Mouse (Mus musculus) small intestine, adult 2 months (tissue): ENCODE measurements around the gene Senp5. TPM values are rescaled to one million over a fixed set of nuclear protein-coding genes. Genes with fewer than 3 reads are reported as not detected.
A peak's percentile ranks its signal among the peaks of the same experiment; 100 is the strongest.

Experiments
- H3K27ac ChIP-seq: fragments of 200-500 bp; 2 replicates; pipeline ENCODE4 v1.5.1; 2012; ENCODE audit warnings: low read depth, low read length, control low read depth, inconsistent platforms; ENCODE audit not compliant: insufficient read depth
- H3K27me3 ChIP-seq: fragments of 200-500 bp; 2 replicates; pipeline ENCODE4 v1.6.1; 2012; ENCODE audit warnings: mild to moderate bottlenecking, moderate library complexity, low read length, inconsistent platforms; ENCODE audit not compliant: control insufficient read depth, insufficient read depth
- H3K36me3 ChIP-seq: fragments of 200-500 bp; 2 replicates; pipeline ENCODE4 v1.6.1; 2012; ENCODE audit warnings: mild to moderate bottlenecking, low read length, control low read depth, inconsistent platforms; ENCODE audit not compliant: control insufficient read depth, insufficient read depth
- H3K4me1 ChIP-seq: fragments of 200-500 bp; 2 replicates; pipeline ENCODE4 v1.6.1; 2012; ENCODE audit warnings: low read length, inconsistent platforms, mixed read lengths; ENCODE audit not compliant: control insufficient read depth, insufficient read depth, insufficient read length
- H3K4me3 ChIP-seq: fragments of 200-500 bp; 2 replicates; pipeline ENCODE4 v1.5.1; 2012; ENCODE audit warnings: low read depth, mild to moderate bottlenecking, control low read depth, inconsistent platforms, low read length, moderate library complexity
- CTCF ChIP-seq: fragments of 200-500 bp; IDR thresholded peaks from 2 replicates; pipeline ENCODE4 v1.5.1; 2012; ENCODE audit warnings: low read depth, mild to moderate bottlenecking, control low read depth, inconsistent platforms, low read length, moderate library complexity, mixed read lengths; ENCODE audit not compliant: insufficient replicate concordance, insufficient read length; ENCODE audit errors: extremely low read depth
- POLR2A ChIP-seq: fragments of 200-500 bp; IDR thresholded peaks from 2 replicates; pipeline ENCODE4 v1.6.1; 2012; ENCODE audit warnings: low read depth, mild to moderate bottlenecking, control low read depth, inconsistent platforms, low read length, moderate library complexity
- WGBS: fragments of 180-500 bp; shearing (Covaris S2); methylation state at CpG from one replicate; pipeline ENCODE4 v1.1.7; 2018; 5-methylcytosine and 5-hydroxymethylcytosine counted together
- polyA plus RNA-seq: library from polyadenylated mRNA; depleted of rRNA; stranded (reverse); fragments of >200 nt; gene quantifications from 2 replicates; pipeline ENCODE4 v1.2.3, GENCODE M21; 2012

Senp5 gene
- polyA plus RNA-seq, 1 experiment, result 2.0 TPM

DNA sequence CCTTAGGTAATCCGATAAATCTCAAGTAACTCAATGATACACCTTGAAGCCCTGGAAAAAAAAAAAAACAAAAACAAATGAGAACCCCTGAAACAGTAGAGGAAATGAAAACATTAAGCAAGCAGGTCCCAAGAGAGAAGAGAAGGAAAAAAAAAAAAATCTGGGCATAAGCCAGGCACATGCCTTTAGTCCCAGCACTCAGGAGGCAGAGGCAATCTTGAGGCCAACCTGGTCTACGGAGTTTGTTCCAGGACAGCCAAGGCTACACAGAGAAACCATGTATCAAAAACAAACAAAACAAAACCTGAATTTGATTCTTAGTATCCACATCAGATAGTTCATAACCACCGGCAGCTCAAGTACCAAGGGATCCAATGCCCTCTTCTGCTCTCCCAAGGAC, 1.6 kb upstream of the Senp5 start:
- no peaks in the 10 kb centered on the region for H3K36me3 ChIP-seq
- peaks cover 2% of the 10 kb centered on the region; the same call in 1 of the 2 replicates for H3K4me1 ChIP-seq
- no peak overlapping the region for H3K27ac ChIP-seq
- H3K4me3 ChIP-seq, result no peak overlapping the region
- TF ChIP-seq POLR2A, result no peak
- no peak for TF ChIP-seq CTCF
- no peaks in the 10 kb centered on the region for H3K27me3 ChIP-seq
- WGBS, result 88% methylated on average over 3 of the region's 3 CpGs

DNA sequence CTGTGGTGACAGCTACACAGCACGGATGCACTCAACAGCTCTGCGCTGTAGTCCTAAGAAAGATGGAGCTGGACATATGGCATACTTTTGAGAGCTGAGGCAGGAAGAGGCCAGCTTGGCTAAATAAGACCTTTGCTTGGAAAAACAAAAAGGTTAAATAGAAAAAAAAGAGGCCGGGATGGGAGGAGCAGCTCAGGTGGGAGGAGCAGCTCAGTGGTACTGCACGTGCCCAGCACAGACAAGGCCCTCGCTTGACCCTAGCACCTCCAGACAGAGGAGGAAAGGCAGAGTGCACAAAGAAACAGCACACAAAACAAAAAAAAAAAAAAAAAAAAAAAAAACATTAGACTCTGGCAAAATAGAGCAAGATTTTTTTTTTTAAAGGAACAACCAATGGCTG, 6.7 kb downstream of the Senp5 start:
- 86% methylated on average over 5 of the region's 5 CpGs for WGBS
- H3K27me3 ChIP-seq, result no peaks in the 10 kb centered on the region
- TF ChIP-seq POLR2A, result no peak
- no peak for TF ChIP-seq CTCF
- peaks cover 8% of the 10 kb centered on the region; the same call in 1 of the 2 replicates for H3K36me3 ChIP-seq
- H3K27ac ChIP-seq, result no peak overlapping the region
- no peaks in the 10 kb centered on the region; the same call in 1 of the 2 replicates for H3K4me1 ChIP-seq
- H3K4me3 ChIP-seq, result no peak overlapping the region

DNA sequence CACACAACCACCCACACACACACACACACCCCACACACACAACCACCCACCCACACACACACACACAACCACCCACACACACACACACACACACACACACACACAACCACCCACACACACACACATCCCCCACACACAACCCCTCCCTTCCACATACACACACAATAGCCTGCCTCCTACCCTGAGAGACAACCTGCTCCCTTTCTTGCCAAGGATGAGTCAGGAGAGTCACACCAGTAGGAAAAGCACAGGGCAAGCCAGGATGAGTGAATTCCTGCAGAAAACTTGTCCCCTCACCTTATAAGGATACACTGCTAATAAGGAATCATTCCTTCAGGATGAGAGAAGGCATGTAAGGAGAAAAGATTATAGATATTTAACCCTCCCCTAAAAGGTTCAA, 9.1 kb downstream of the Senp5 start:
- Histone ChIP-seq H3K27ac (no peak overlapping the region), H3K4me3 (no peak overlapping the region), H3K27me3 (no peaks in the 10 kb centered on the region), H3K36me3 (peaks cover 19% of the 10 kb centered on the region), H3K4me1 (no peaks in the 10 kb centered on the region; the same call in 1 of the 2 replicates)
- no peak for TF ChIP-seq POLR2A
- TF ChIP-seq CTCF, result no peak

DNA sequence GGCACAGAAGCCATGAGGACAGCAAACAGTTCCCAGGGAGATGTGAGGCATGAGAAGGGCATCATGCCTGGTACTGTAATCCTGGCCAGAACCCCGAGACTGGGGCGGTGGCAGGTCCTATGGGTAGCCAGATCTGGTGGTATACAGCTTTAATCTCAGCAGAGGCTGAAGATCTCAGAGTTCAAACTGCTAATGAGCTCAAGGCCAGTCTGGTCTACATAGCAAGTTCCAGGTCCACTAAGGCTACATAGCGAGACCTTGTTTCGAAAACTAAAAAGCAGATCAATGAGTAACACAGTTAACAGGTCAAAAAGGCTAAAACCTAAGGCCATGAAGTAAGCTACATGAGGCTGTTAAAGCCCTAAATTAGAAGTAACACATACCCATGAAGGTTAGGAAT, 9.9 kb downstream of the Senp5 start:
- Histone ChIP-seq H3K27ac (no peak overlapping the region), H3K36me3 (peaks cover 25% of the 10 kb centered on the region), H3K27me3 (no peaks in the 10 kb centered on the region), H3K4me1 (no peaks in the 10 kb centered on the region), H3K4me3 (no peak overlapping the region)
- TF ChIP-seq CTCF (no peak), POLR2A (no peak)
- WGBS, result 92% methylated on average over 4 of the region's 4 CpGs

DNA sequence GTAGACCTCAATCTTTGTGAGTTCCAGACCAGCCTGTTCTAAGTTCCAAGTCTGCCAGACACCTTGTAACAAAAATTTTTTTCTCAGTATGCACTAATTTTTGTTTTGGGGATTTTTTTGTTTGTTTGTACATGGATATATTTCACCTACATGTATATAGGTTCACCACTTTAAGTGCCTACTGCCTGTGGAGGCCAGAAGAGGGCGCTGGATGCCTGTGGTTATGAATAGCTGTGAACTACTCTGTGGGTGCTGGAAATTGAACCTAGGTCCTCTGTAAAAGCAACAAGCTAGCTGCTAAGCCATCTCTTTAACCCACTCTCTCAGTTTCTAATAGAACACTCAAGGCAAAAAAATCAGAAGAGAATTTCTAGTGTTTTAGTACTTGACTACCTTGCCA, 11.0 kb downstream of the Senp5 start:
- H3K4me1 ChIP-seq, result no peaks in the 10 kb centered on the region
- TF ChIP-seq POLR2A (no peak), CTCF (peak; percentile 21; the same call in 1 of the 2 replicates)
- no peak overlapping the region for H3K4me3 ChIP-seq
- peaks cover 28% of the 10 kb centered on the region for H3K36me3 ChIP-seq
- H3K27ac ChIP-seq, result no peak overlapping the region
- no peaks in the 10 kb centered on the region for H3K27me3 ChIP-seq
- WGBS, result 71% methylated on average over 1 of the region's 1 CpGs

DNA sequence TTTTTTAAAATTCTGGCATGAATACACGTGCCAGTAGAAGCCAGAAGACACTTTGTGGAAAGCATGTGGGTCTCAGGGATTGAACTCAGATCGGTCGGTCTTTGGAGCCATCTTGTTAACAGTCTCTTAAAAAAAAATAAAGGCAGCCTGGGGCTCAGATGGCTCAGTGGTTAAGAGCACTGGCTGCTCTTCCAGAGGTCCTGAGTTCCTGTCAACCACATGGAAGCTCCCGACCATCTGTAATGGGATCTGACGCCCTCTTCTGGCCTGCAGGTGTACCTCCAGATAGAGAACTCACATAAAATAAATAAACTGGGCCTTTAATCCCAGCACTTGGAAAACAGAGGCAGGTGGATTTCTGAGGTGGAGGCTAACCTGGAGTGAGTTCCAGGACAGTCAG, 22.1 kb downstream of the Senp5 start:
- TF ChIP-seq CTCF (no peak), POLR2A (no peak)
- H3K27me3 ChIP-seq, result no peaks in the 10 kb centered on the region
- no peak overlapping the region for H3K4me3 ChIP-seq
- H3K36me3 ChIP-seq, result peaks cover 34% of the 10 kb centered on the region
- H3K27ac ChIP-seq, result no peak overlapping the region
- no peaks in the 10 kb centered on the region for H3K4me1 ChIP-seq
- WGBS, result 93% methylated on average over 5 of the region's 5 CpGs

DNA sequence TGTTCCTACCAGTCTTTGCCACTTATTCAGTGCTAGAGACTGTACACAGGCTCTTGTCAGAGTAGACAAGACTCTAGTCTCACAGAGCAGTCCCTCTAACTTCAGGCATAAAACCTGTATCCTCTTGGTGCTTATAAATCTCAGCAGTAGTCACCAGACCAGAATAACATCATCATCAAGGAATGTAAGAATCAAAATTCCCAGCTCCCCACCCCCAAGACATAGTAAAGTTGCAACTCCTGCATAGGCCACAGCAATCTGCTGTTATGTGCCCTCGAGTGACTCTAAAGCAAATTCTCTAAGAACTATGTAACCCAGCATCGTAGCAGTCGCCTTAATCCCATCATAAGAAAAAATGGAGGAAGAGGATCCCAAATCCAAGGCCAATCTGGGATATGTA, 23.6 kb downstream of the Senp5 start:
- no peaks in the 10 kb centered on the region for H3K27me3 ChIP-seq
- peaks cover 38% of the 10 kb centered on the region for H3K36me3 ChIP-seq
- no peak overlapping the region for H3K4me3 ChIP-seq
- H3K4me1 ChIP-seq, result no peaks in the 10 kb centered on the region
- TF ChIP-seq POLR2A (no peak), CTCF (no peak)
- H3K27ac ChIP-seq, result no peak overlapping the region
- 92% methylated on average over 3 of the region's 3 CpGs for WGBS

DNA sequence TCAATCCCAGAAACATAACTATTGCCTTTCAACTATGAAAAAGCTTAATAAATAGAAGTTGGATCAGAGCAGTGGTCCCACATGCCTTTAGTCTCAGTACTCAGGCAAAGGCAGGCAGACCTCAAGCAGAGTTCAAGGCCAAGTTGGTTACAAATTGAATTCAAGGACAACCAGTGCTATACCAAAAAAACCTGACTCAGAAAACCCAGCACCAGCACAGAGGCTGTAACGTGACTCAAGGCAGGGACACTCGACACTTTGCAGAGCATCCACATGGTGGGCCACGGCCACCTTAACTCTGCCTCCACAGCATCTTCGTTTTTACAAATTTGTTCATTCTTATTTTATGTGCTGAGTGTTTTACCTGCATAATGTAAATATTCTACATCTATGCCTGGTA, 27.8 kb downstream of the Senp5 start:
- H3K27ac ChIP-seq, result no peak overlapping the region
- 97% methylated on average over 4 of the region's 4 CpGs for WGBS
- no peak overlapping the region for H3K4me3 ChIP-seq
- H3K4me1 ChIP-seq, result no peaks in the 10 kb centered on the region
- H3K27me3 ChIP-seq, result no peaks in the 10 kb centered on the region
- peaks cover 43% of the 10 kb centered on the region for H3K36me3 ChIP-seq
- no peak for TF ChIP-seq POLR2A
- TF ChIP-seq CTCF, result no peak
